Mouse (Mus musculus) lung, postnatal 0 days (tissue): Measurements from ENCODE around the gene Erbb2.

Experiments
- CTCF ChIP-seq: IDR thresholded peaks from 2 replicates; pipeline ENCODE4 v1.5.1; 2016; ENCODE audit warnings: antibody characterized with exemption, mild to moderate bottlenecking
- EP300 ChIP-seq: IDR thresholded peaks from 2 replicates; pipeline ENCODE4 v1.6.1; 2016; ENCODE audit warnings: antibody characterized with exemption, mild to moderate bottlenecking, control low read depth

- TF ChIP-seq CTCF (no peak), EP300 (no peak)
These were observed 69.0 kb downstream of the Erbb2 start for GRCm38 (mm10) chr11:98481231-98481630.
